ENCODE assay signal across 18 mouse cellular contexts in the genomic region with DNA sequence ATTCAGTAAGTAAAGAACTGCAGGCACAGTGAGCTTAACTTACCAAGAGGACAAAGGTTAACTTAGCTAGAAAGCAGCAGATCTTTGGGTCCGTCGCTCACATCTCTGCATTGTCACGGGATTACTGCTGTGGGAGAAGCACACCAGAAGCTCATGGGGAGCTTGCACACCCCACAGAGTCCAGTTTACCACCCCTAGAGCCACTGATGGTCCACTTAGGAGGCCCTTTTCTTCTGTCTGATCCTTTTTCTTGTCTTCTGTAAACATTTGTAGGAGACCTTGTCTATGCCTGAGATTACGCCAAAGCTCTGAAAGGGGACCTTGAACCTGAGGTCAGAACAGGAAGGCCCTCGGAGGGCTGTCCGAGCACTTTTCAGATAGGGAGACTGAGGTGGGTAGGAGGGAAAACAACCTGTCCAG. TPM values are rescaled to one million over a fixed set of nuclear protein-coding genes. Genes with fewer than 3 reads are reported as not detected.
DNase-seq lines count a peak whose midpoint lies in the region; ATAC-seq and TF ChIP-seq lines count a peak whose summit lies in the region.
"Had no signal": no experiment of that assay in that cellular context is flagged by ENCODE, and none has a peak within 500 bp of the region (broad histone marks: within the 10 kb centered on the region; RNA-seq: fewer than 3 reads in every experiment).

No protein-coding gene starts in this region.

- H3K27me3 ChIP-seq in heart, embryonic 11.5 days (ENCODE audit: control insufficient read depth, insufficient read depth, low read length): no peaks in the 10 kb centered on the region
- no peaks in the 10 kb centered on the region for H3K27me3 ChIP-seq in embryonic facial prominence, embryonic 14.5 days (replicated peaks; ENCODE audit: control insufficient read depth, insufficient read depth, low read length)
- H3K27me3 ChIP-seq in kidney, embryonic 14.5 days (ENCODE audit: control insufficient read depth, insufficient read depth, low read length): no peaks in the 10 kb centered on the region
- no peaks in the 10 kb centered on the region for H3K27me3 ChIP-seq in liver, embryonic 11.5 days (replicated peaks; ENCODE audit: control insufficient read depth, insufficient read depth, low read length)
- no peaks in the 10 kb centered on the region for H3K27me3 ChIP-seq in stomach, postnatal 0 days (ENCODE audit: control insufficient read depth, insufficient read depth, low read length)
- H3K27me3 ChIP-seq: neural tube, embryonic 13.5 days had no signal

- intact Hi-C loops in gastrocnemius, postnatal 36 days (cut with DNase I): no loop called here

- H3K4me1 ChIP-seq in heart, embryonic 11.5 days (ENCODE audit: control insufficient read depth, insufficient read depth, low read length): peaks cover 93% of the 10 kb centered on the region
- peaks cover 51% of the 10 kb centered on the region for H3K4me1 ChIP-seq in embryonic facial prominence, embryonic 14.5 days (ENCODE audit: control insufficient read depth, insufficient read depth, low read length)
- peaks cover 19% of the 10 kb centered on the region for H3K4me1 ChIP-seq in kidney, embryonic 14.5 days (ENCODE audit: control insufficient read depth, insufficient read depth, low read length)
- H3K4me1 ChIP-seq in liver, embryonic 11.5 days (replicated peaks; ENCODE audit: control insufficient read depth, insufficient read depth, low read length): peaks cover 36% of the 10 kb centered on the region
- H3K4me1 ChIP-seq in stomach, postnatal 0 days (replicated peaks; ENCODE audit: control insufficient read depth, insufficient read depth): 0 out of 2 replicates have a peak, but pooled peaks cover 6% of the 10 kb centered on the region

- no peak overlapping the region for H3K9ac ChIP-seq in heart, embryonic 11.5 days (ENCODE audit: low read depth, low read length)
- no peak overlapping the region for H3K9ac ChIP-seq in embryonic facial prominence, embryonic 14.5 days (ENCODE audit: low read depth, low read length)
- H3K9ac ChIP-seq in kidney, embryonic 14.5 days (ENCODE audit: low read depth, low read length): no peak overlapping the region
- H3K9ac ChIP-seq in liver, embryonic 11.5 days (ENCODE audit: low read depth, low read length): no peak overlapping the region
- no peak overlapping the region for H3K9ac ChIP-seq in stomach, postnatal 0 days (ENCODE audit: low read length)
- H3K9ac ChIP-seq: neural tube, embryonic 13.5 days had no signal

- no peaks in the 10 kb centered on the region for H3K36me3 ChIP-seq in heart, embryonic 11.5 days (ENCODE audit: control insufficient read depth, insufficient read depth, low read length)
- H3K36me3 ChIP-seq in embryonic facial prominence, embryonic 14.5 days (ENCODE audit: control insufficient read depth, insufficient read depth, low read length): no peaks in the 10 kb centered on the region
- no peaks in the 10 kb centered on the region for H3K36me3 ChIP-seq in kidney, embryonic 14.5 days (ENCODE audit: control insufficient read depth, insufficient read depth, low read length)
- no peaks in the 10 kb centered on the region for H3K36me3 ChIP-seq in liver, embryonic 11.5 days (ENCODE audit: control insufficient read depth, insufficient read depth, low read length)
- no peaks in the 10 kb centered on the region for H3K36me3 ChIP-seq in stomach, postnatal 0 days (ENCODE audit: control insufficient read depth, insufficient read depth, low read length)
- H3K36me3 ChIP-seq: G1E; neural tube, embryonic 13.5 days had no signal

- WGBS in heart, embryonic 11.5 days (ENCODE audit: insufficient replicate concordance): 53% methylated on average over 6 of the region's 6 CpGs
- WGBS in embryonic facial prominence, embryonic 14.5 days: 73% methylated on average over 6 of the region's 6 CpGs
- 70% methylated on average over 6 of the region's 6 CpGs for WGBS in kidney, embryonic 14.5 days
- 49% methylated on average over 6 of the region's 6 CpGs for WGBS in liver, embryonic 11.5 days
- 48% methylated on average over 6 of the region's 6 CpGs for WGBS in stomach, postnatal 0 days

- H3K27ac ChIP-seq in heart, embryonic 11.5 days (ENCODE audit: low read depth, low read length): peak overlapping the region; percentile 46; the same call in 1 of the 2 replicates
- peak overlapping the region; percentile 4; the same call in 1 of the 2 replicates for H3K27ac ChIP-seq in embryonic facial prominence, embryonic 14.5 days (replicated peaks; ENCODE audit: low read depth, low read length)
- H3K27ac ChIP-seq in kidney, embryonic 14.5 days (ENCODE audit: low read depth, low read length): no peak overlapping the region
- no peak overlapping the region for H3K27ac ChIP-seq in liver, embryonic 11.5 days (ENCODE audit: low read depth, low read length)
- no peak overlapping the region for H3K27ac ChIP-seq in stomach, postnatal 0 days (replicated peaks)
- H3K27ac ChIP-seq: neural tube, embryonic 13.5 days had no signal

- no peak for DNase-seq in heart, postnatal 4 days
- no peak for DNase-seq in embryonic facial prominence, embryonic 14.5 days (ENCODE audit: low spot score)
- DNase-seq in liver, embryonic 11.5 days (ENCODE audit: low spot score): no peak
- DNase-seq in stomach, postnatal 0 days (ENCODE audit: low spot score): no peak
- no peak for DNase-seq in gastrocnemius, postnatal 36 days
- no peak for DNase-seq in layer of hippocampus, postnatal 10 days (ENCODE audit: low spot score in 2 of 2)
- DNase-seq: B cell, adult 2 months; heart, postnatal 36 days; layer of hippocampus, adult 9-11 months; left cerebral cortex, postnatal 4 days; lung, postnatal 4 days had no signal

- TF ChIP-seq CTCF in stomach, postnatal 0 days (IDR thresholded peaks at IDR 0.05; ENCODE audit: low read depth): no peak

- no peak overlapping the region for H3K4me3 ChIP-seq in heart, embryonic 11.5 days (ENCODE audit: low read depth, low read length)
- no peak overlapping the region for H3K4me3 ChIP-seq in embryonic facial prominence, embryonic 14.5 days (ENCODE audit: low read depth, low read length)
- H3K4me3 ChIP-seq in kidney, embryonic 14.5 days (ENCODE audit: low read length): no peak overlapping the region
- H3K4me3 ChIP-seq in liver, embryonic 11.5 days (ENCODE audit: low read depth, low read length): no peak overlapping the region
- H3K4me3 ChIP-seq in stomach, postnatal 0 days (ENCODE audit: low read depth, low read length): no peak overlapping the region
- H3K4me3 ChIP-seq: erythroblast, embryonic 14.5 days; neural tube, embryonic 13.5 days had no signal

- no peak for ATAC-seq in heart, embryonic 11.5 days (replicated peaks; ENCODE audit: insufficient number of reproducible peaks, low FRiP score, low TSS enrichment)
- ATAC-seq in embryonic facial prominence, embryonic 14.5 days (ENCODE audit: low read depth): no peak
- peak; percentile 3; the same call in 1 of the 2 replicates for ATAC-seq in kidney, embryonic 14.5 days (ENCODE audit: low FRiP score, low TSS enrichment)
- ATAC-seq in liver, embryonic 11.5 days (replicated peaks; ENCODE audit: low FRiP score): no peak
- no peak for ATAC-seq in stomach, postnatal 0 days (ENCODE audit: low FRiP score, low TSS enrichment)
- ATAC-seq: activated CD4-positive, CD25-positive, alpha-beta regulatory T cell, adult 4 months; midbrain, embryonic 16.5 days had no signal

- peak overlapping the region; percentile 1; the same call in 1 of the 2 replicates for H3K4me2 ChIP-seq in heart, embryonic 11.5 days
- no peak overlapping the region for H3K4me2 ChIP-seq in embryonic facial prominence, embryonic 14.5 days (ENCODE audit: low read depth, low read length)
- no peak overlapping the region for H3K4me2 ChIP-seq in kidney, embryonic 14.5 days (replicated peaks; ENCODE audit: low read depth, low read length)
- peak overlapping the region; percentile 30 for H3K4me2 ChIP-seq in liver, embryonic 11.5 days
- no peak overlapping the region for H3K4me2 ChIP-seq in stomach, postnatal 0 days (replicated peaks; ENCODE audit: low read depth)
- H3K4me2 ChIP-seq: neural tube, embryonic 13.5 days had no signal

- no peak for TF ChIP-seq EP300 in stomach, postnatal 0 days (optimal IDR thresholded peaks at IDR 0.05)

- H3K9me3 ChIP-seq in heart, embryonic 11.5 days (replicated peaks; ENCODE audit: control insufficient read depth, low read length): no peaks in the 10 kb centered on the region
- H3K9me3 ChIP-seq in embryonic facial prominence, embryonic 14.5 days (ENCODE audit: control insufficient read depth, low read length): no peaks in the 10 kb centered on the region
- H3K9me3 ChIP-seq in kidney, embryonic 14.5 days (ENCODE audit: control insufficient read depth, low read length): no peaks in the 10 kb centered on the region
- H3K9me3 ChIP-seq in liver, embryonic 11.5 days (ENCODE audit: control insufficient read depth, low read length): no peaks in the 10 kb centered on the region
- H3K9me3 ChIP-seq in stomach, postnatal 0 days (ENCODE audit: control insufficient read depth, low read length): no peaks in the 10 kb centered on the region
- H3K9me3 ChIP-seq: G1E; neural tube, embryonic 13.5 days had no signal

RNA-seq across cellular contexts. Expression of a gene that starts 28.5 kb away (rescaled TPM):
- 15.6 and 20.6 TPM in 2 replicates for polyA plus RNA-seq in heart, embryonic 11.5 days (2014; fragmentation: Nextera tagmentation; extraction: Ambion mirVana)
- 10 to 100 TPM; 23.6 to 25.6 TPM for total RNA-seq in heart, postnatal 4 days (2021)
- 14.2 and 14.5 TPM in 2 replicates for polyA plus RNA-seq in embryonic facial prominence, embryonic 14.5 days (2014; fragmentation: Nextera tagmentation; extraction: Ambion mirVana)
- polyA plus RNA-seq in kidney, embryonic 14.5 days (2014; fragmentation: Nextera tagmentation; extraction: Ambion mirVana): 4.9 and 7.6 TPM in 2 replicates
- 4.6 and 5.4 TPM in 2 replicates for polyA plus RNA-seq in liver, embryonic 11.5 days (2014; fragmentation: Nextera tagmentation; extraction: Ambion mirVana)
- polyA plus RNA-seq in stomach, postnatal 0 days (2015; fragmentation: Nextera tagmentation; extraction: Ambion mirVana): 3.5 and 4.0 TPM in 2 replicates
- total RNA-seq in gastrocnemius, postnatal 36 days (2021): 1 to 10 TPM; 6.3 to 6.7 TPM
- 10 to 100 TPM; 13.8 to 14.4 TPM for total RNA-seq in layer of hippocampus, postnatal 10 days (2021)
- polyA plus RNA-seq: G1E had no signal

Comparison
In these comparisons a context has a peak if more than half of its experiments do, and no peak if none do; other contexts are left out.
1. H3K27ac ChIP-seq: peak in heart, embryonic 11.5 days (single experiment) and embryonic facial prominence, embryonic 14.5 days (single experiment); none in kidney, embryonic 14.5 days (single experiment), liver, embryonic 11.5 days (single experiment) and stomach, postnatal 0 days (single experiment).
2. H3K4me2 ChIP-seq: peak in heart, embryonic 11.5 days (single experiment) and liver, embryonic 11.5 days (single experiment); none in embryonic facial prominence, embryonic 14.5 days (single experiment), kidney, embryonic 14.5 days (single experiment) and stomach, postnatal 0 days (single experiment).